Mouse (Mus musculus): ENCODE measurements around the gene Isca2. TPM values are rescaled to one million over a fixed set of nuclear protein-coding genes. Genes with fewer than 3 reads are reported as not detected.

Isca2 gene
- polyA plus RNA-seq, 1 experiment from 2014 or later: 75.2 TPM

DNA sequence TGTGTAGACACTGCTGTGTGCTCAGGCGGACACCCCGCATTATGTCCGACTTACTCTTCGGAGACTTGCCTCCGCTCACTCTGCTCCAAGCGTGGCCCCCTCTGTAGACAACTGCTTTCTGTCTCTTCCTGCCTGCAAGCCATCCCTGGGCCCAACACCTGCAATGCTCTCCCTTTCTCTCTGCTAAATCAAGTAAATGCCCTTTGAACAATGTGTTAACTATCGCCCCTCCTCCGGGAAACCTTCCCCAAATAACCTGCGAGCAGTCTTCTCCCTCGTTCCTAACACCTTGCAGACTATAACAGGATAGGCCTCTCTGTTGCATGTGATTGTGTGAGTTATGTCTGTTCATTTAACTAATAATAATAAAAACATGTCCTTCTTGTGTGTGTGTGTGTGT, 29.6 kb upstream of the Isca2 start:
- no peak for ATAC-seq (ENCODE audit: low FRiP score, low TSS enrichment)

GRCm38 (mm10) chr12:84745700-84746099, 27.4 kb upstream of the Isca2 start:
- no peak for TF ChIP-seq EP300 (optimal IDR thresholded peaks at IDR 0.05)
- no peak for TF ChIP-seq CTCF (IDR thresholded peaks at IDR 0.05; ENCODE audit: low read depth)
- DNase-seq (ENCODE audit: low spot score): no peak
- no peaks in the 10 kb centered on the region for H3K9me3 ChIP-seq (ENCODE audit: control insufficient read depth, low read length)
- H3K9ac ChIP-seq (ENCODE audit: low read length): no peak overlapping the region
- 63% methylated on average over 4 of the region's 4 CpGs for WGBS
- ATAC-seq (ENCODE audit: low FRiP score, low TSS enrichment): no peak
- H3K27ac ChIP-seq (replicated peaks): no peak overlapping the region
- no peak overlapping the region for H3K4me2 ChIP-seq (replicated peaks; ENCODE audit: low read depth)
- H3K27me3 ChIP-seq (ENCODE audit: control insufficient read depth, insufficient read depth, low read length): no peaks in the 10 kb centered on the region
- no peaks in the 10 kb centered on the region for H3K36me3 ChIP-seq (ENCODE audit: control insufficient read depth, insufficient read depth, low read length)
- H3K4me1 ChIP-seq (replicated peaks; ENCODE audit: control insufficient read depth, insufficient read depth): no peaks in the 10 kb centered on the region
- H3K4me3 ChIP-seq (ENCODE audit: low read depth, low read length): no peak overlapping the region

More for the DNA sequence above, 29.6 kb upstream of the Isca2 start:
- H3K36me3 ChIP-seq (ENCODE audit: control insufficient read depth, insufficient read depth, low read length): no peaks in the 10 kb centered on the region
- no peak overlapping the region for H3K4me2 ChIP-seq (replicated peaks; ENCODE audit: low read depth)
- no peaks in the 10 kb centered on the region for H3K4me1 ChIP-seq (replicated peaks; ENCODE audit: control insufficient read depth, insufficient read depth)
- H3K9ac ChIP-seq (ENCODE audit: low read length): no peak overlapping the region
- H3K4me3 ChIP-seq (ENCODE audit: low read depth, low read length): no peak overlapping the region
- no peaks in the 10 kb centered on the region for H3K27me3 ChIP-seq (ENCODE audit: control insufficient read depth, insufficient read depth, low read length)
- no peaks in the 10 kb centered on the region for H3K9me3 ChIP-seq (ENCODE audit: control insufficient read depth, low read length)
- DNase-seq (ENCODE audit: low spot score): no peak
- H3K27ac ChIP-seq (replicated peaks): no peak overlapping the region
- 77% methylated on average over 10 of the region's 10 CpGs for WGBS
- TF ChIP-seq CTCF (IDR thresholded peaks at IDR 0.05; ENCODE audit: low read depth) (no peak), EP300 (optimal IDR thresholded peaks at IDR 0.05) (no peak)

- Histone ChIP-seq H3K4me1 (replicated peaks; ENCODE audit: control insufficient read depth, insufficient read depth) (no peaks in the 10 kb centered on the region), H3K9ac (ENCODE audit: low read length) (no peak overlapping the region), H3K27ac (replicated peaks) (no peak overlapping the region), H3K36me3 (ENCODE audit: control insufficient read depth, insufficient read depth, low read length) (no peaks in the 10 kb centered on the region), H3K4me2 (replicated peaks; ENCODE audit: low read depth) (no peak overlapping the region), H3K4me3 (ENCODE audit: low read depth, low read length) (no peak overlapping the region), H3K27me3 (ENCODE audit: control insufficient read depth, insufficient read depth, low read length) (no peaks in the 10 kb centered on the region), H3K9me3 (ENCODE audit: control insufficient read depth, low read length) (no peaks in the 10 kb centered on the region)
- 61% methylated on average over 3 of the region's 3 CpGs for WGBS
- DNase-seq (ENCODE audit: low spot score): no peak
- TF ChIP-seq EP300 (optimal IDR thresholded peaks at IDR 0.05) (no peak), CTCF (IDR thresholded peaks at IDR 0.05; ENCODE audit: low read depth) (no peak)
- ATAC-seq (ENCODE audit: low FRiP score, low TSS enrichment): no peak
Observed at GRCm38 (mm10) chr12:84748134-84748533, 24.9 kb upstream of the Isca2 start.

- Histone ChIP-seq H3K9ac (ENCODE audit: low read length) (no peak overlapping the region), H3K27ac (replicated peaks) (no peak overlapping the region), H3K9me3 (ENCODE audit: control insufficient read depth, low read length) (no peaks in the 10 kb centered on the region), H3K36me3 (ENCODE audit: control insufficient read depth, insufficient read depth, low read length) (no peaks in the 10 kb centered on the region), H3K4me1 (replicated peaks; ENCODE audit: control insufficient read depth, insufficient read depth) (no peaks in the 10 kb centered on the region), H3K27me3 (ENCODE audit: control insufficient read depth, insufficient read depth, low read length) (no peaks in the 10 kb centered on the region), H3K4me3 (ENCODE audit: low read depth, low read length) (no peak overlapping the region), H3K4me2 (replicated peaks; ENCODE audit: low read depth) (no peak overlapping the region)
- no peak for ATAC-seq (ENCODE audit: low FRiP score, low TSS enrichment)
- DNase-seq (ENCODE audit: low spot score): no peak
- no peak for TF ChIP-seq CTCF (IDR thresholded peaks at IDR 0.05; ENCODE audit: low read depth)
- WGBS: 43% methylated on average over 14 of the region's 14 CpGs
Observed at GRCm38 (mm10) chr12:84750661-84751060, 22.4 kb upstream of the Isca2 start.

- H3K4me1 ChIP-seq (replicated peaks; ENCODE audit: control insufficient read depth, insufficient read depth): no peaks in the 10 kb centered on the region
- no peak overlapping the region for H3K4me2 ChIP-seq (replicated peaks; ENCODE audit: low read depth)
- ATAC-seq (ENCODE audit: low FRiP score, low TSS enrichment) (no peak), DNase-seq (ENCODE audit: low spot score) (no peak)
- WGBS: 48% methylated on average over 14 of the region's 14 CpGs
- H3K27me3 ChIP-seq (ENCODE audit: control insufficient read depth, insufficient read depth, low read length): no peaks in the 10 kb centered on the region
- H3K27ac ChIP-seq (replicated peaks): peak overlapping the region; percentile 24; the same call in 1 of the 2 replicates
- no peaks in the 10 kb centered on the region for H3K9me3 ChIP-seq (ENCODE audit: control insufficient read depth, low read length)
- TF ChIP-seq CTCF (IDR thresholded peaks at IDR 0.05; ENCODE audit: low read depth) (no peak), EP300 (optimal IDR thresholded peaks at IDR 0.05) (no peak)
- no peak overlapping the region for H3K4me3 ChIP-seq (ENCODE audit: low read depth, low read length)
- H3K9ac ChIP-seq (ENCODE audit: low read length): no peak overlapping the region
- no peaks in the 10 kb centered on the region for H3K36me3 ChIP-seq (ENCODE audit: control insufficient read depth, insufficient read depth, low read length)
Observed at GRCm38 (mm10) chr12:84752131-84752977, 20.7 kb upstream of the Isca2 start.

- no peaks in the 10 kb centered on the region; the same call in 1 of the 2 replicates for H3K36me3 ChIP-seq (ENCODE audit: control insufficient read depth, insufficient read depth, low read length)
- no peak overlapping the region for H3K4me2 ChIP-seq (replicated peaks; ENCODE audit: low read depth)
- no peak overlapping the region for H3K27ac ChIP-seq (replicated peaks)
- H3K4me1 ChIP-seq (replicated peaks; ENCODE audit: control insufficient read depth, insufficient read depth): no peaks in the 10 kb centered on the region
- no peaks in the 10 kb centered on the region for H3K9me3 ChIP-seq (ENCODE audit: control insufficient read depth, low read length)
- TF ChIP-seq CTCF (IDR thresholded peaks at IDR 0.05; ENCODE audit: low read depth) (peak; percentile 80), EP300 (optimal IDR thresholded peaks at IDR 0.05) (no peak)
- ATAC-seq (ENCODE audit: low FRiP score, low TSS enrichment) (no peak), DNase-seq (ENCODE audit: low spot score) (peak; percentile 80)
- H3K27me3 ChIP-seq (ENCODE audit: control insufficient read depth, insufficient read depth, low read length): no peaks in the 10 kb centered on the region
- H3K9ac ChIP-seq (ENCODE audit: low read length): no peak overlapping the region
- WGBS: 64% methylated on average over 16 of the region's 16 CpGs
- no peak overlapping the region for H3K4me3 ChIP-seq (ENCODE audit: low read depth, low read length)
Observed at GRCm38 (mm10) chr12:84755008-84755695, 17.9 kb upstream of the Isca2 start.
